In genomic region chr3:79829289-79829688, GRCm38 (mm10) we compare ENCODE assay signal across 19 mouse cellular contexts. TPM values are rescaled to one million over a fixed set of nuclear protein-coding genes. Genes with fewer than 3 reads are reported as not detected.
"Had no signal": no experiment of that assay in that cellular context is flagged by ENCODE, and none has a peak within 500 bp of the region (broad histone marks: within the 10 kb centered on the region; RNA-seq: fewer than 3 reads in every experiment).

No protein-coding gene starts in this region.

- H3K4me3 ChIP-seq: lung, embryonic 15.5 days; megakaryocyte, embryonic 14.5 days; midbrain, embryonic 13.5 days; midbrain, embryonic 15.5 days; stomach, embryonic 15.5 days had no signal

- H3K9ac ChIP-seq: liver, embryonic 14.5 days; lung, embryonic 15.5 days; midbrain, embryonic 13.5 days; midbrain, embryonic 15.5 days; stomach, embryonic 15.5 days had no signal

- DNase-seq: lung, adult 2 months; lung, postnatal 14 days; lung, postnatal 36 days; right cerebral cortex, postnatal 14 days; thymus, adult 2 months; thymus, postnatal 25 days; thymus, postnatal 4 days had no signal

- H3K27ac ChIP-seq: liver, embryonic 14.5 days; lung, embryonic 15.5 days; macrophage; midbrain, embryonic 13.5 days; midbrain, embryonic 15.5 days; stomach, embryonic 15.5 days; stomach, postnatal 0 days had no signal

- H3K4me1 ChIP-seq: lung, embryonic 15.5 days; megakaryocyte, embryonic 14.5 days; midbrain, embryonic 13.5 days; midbrain, embryonic 15.5 days; stomach, embryonic 15.5 days had no signal

- H3K27me3 ChIP-seq: lung, embryonic 15.5 days; midbrain, embryonic 13.5 days; midbrain, embryonic 15.5 days; stomach, embryonic 15.5 days had no signal

- ATAC-seq: lung, postnatal 0 days; midbrain, embryonic 13.5 days; midbrain, embryonic 15.5 days had no signal

- H3K4me2 ChIP-seq: lung, embryonic 15.5 days; midbrain, embryonic 11.5 days; midbrain, embryonic 13.5 days; midbrain, embryonic 15.5 days; stomach, embryonic 15.5 days had no signal

- H3K36me3 ChIP-seq: lung, embryonic 15.5 days; midbrain, embryonic 13.5 days; midbrain, embryonic 15.5 days; stomach, embryonic 15.5 days had no signal

- H3K9me3 ChIP-seq: lung, embryonic 15.5 days; megakaryocyte, embryonic 14.5 days; midbrain, embryonic 13.5 days; midbrain, embryonic 15.5 days; stomach, embryonic 15.5 days had no signal

RNA-seq across cellular contexts. Expression of gene Tmem144, which starts 23.3 kb away (rescaled TPM):
- total RNA-seq: monocyte, adult 5-6 weeks had no signal

RNA-seq across cellular contexts. Expression of gene Fam198b, which starts 55.0 kb away (rescaled TPM):
- total RNA-seq: monocyte, adult 5-6 weeks; neutrophil, adult 5-6 weeks had no signal
